Mouse (Mus musculus) neural tube, embryonic 14.5 days (tissue): ENCODE measurements at regions not wholly inside any gene's neighbourhood (a gene's known extent, or its start where the extent isn't known, plus 50 kb on each side); places are given as distances from the start of the nearest gene placed in this dataset.

ENCODE experiments used
- ATAC-seq: fragments of 200-750 bp; cut with Nextera tagmentation; 2 replicates; pipeline ENCODE4 v1.8.0; 2017; ENCODE audit warnings: low read depth, mild to moderate bottlenecking, moderate TSS enrichment, moderate library complexity
- H3K27ac ChIP-seq: fragments of 300-500 bp; sonication (generic); 2 replicates; pipeline ENCODE4 v1.5.1; 2014; ENCODE audit warnings: low read depth, mild to moderate bottlenecking, control low read depth, low read length, moderate library complexity, mixed read lengths
- H3K27me3 ChIP-seq: fragments of 300-500 bp; sonication (generic); 2 replicates; pipeline ENCODE4 v1.6.1; 2014; ENCODE audit warnings: low read length; ENCODE audit not compliant: control insufficient read depth, insufficient read depth
- H3K36me3 ChIP-seq: fragments of 300-500 bp; sonication (generic); 2 replicates; pipeline ENCODE4 v1.6.1; 2014; ENCODE audit warnings: low read length, mixed read lengths; ENCODE audit not compliant: control insufficient read depth, insufficient read depth
- H3K4me1 ChIP-seq: fragments of 300-500 bp; sonication (generic); 2 replicates; pipeline ENCODE4 v1.6.1; 2014; ENCODE audit warnings: low read length; ENCODE audit not compliant: control insufficient read depth, insufficient read depth
- H3K4me2 ChIP-seq: fragments of 300-500 bp; sonication (generic); 2 replicates; pipeline ENCODE4 v1.6.1; 2014; ENCODE audit warnings: mild to moderate bottlenecking, low read depth, low read length, control low read depth
- H3K4me3 ChIP-seq: fragments of 300-500 bp; sonication (generic); 2 replicates; pipeline ENCODE4 v1.5.1; 2014; ENCODE audit warnings: low read depth, low read length, control low read depth, mixed read lengths
- H3K9ac ChIP-seq: fragments of 300-500 bp; sonication (generic); replicated peaks from 2 replicates; pipeline ENCODE4 v1.6.1; 2014; ENCODE audit warnings: low read depth, mild to moderate bottlenecking, control low read depth, low read length, mixed read lengths
- H3K9me3 ChIP-seq: fragments of 300-500 bp; sonication (generic); 2 replicates; pipeline ENCODE4 v1.6.1; 2016; ENCODE audit warnings: low read length; ENCODE audit not compliant: control insufficient read depth
- WGBS: fragments of 180-500 bp; shearing (Covaris S2); extraction: QIAGEN DNeasy Blood & Tissue Kit; methylation state at CpG from one replicate; pipeline ENCODE4 v1.1.7; 2014; 5-methylcytosine and 5-hydroxymethylcytosine counted together

DNA sequence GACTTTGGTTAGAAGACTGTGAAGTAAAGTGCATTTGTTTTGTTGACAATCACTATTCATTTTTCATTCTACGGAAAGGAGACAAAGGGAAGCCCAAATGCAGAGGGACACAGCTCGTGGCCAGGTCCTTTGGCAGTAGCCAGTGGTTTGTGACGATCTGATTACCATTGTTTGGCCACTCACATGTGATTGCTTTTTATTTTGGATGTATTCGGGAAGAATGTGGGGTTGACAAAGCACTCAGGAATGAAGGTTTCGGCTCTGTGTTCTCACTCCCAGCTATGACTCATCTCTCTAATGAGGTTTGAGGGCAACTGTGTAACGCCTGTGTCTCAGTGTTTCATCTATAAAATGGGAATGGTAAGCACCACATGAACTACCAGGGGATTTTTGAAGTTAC, 234.5 kb upstream of the Gm15217 start:
- no peaks in the 10 kb centered on the region for H3K36me3 ChIP-seq
- no peak overlapping the region for H3K4me2 ChIP-seq
- WGBS: 50% methylated on average over 6 of the region's 6 CpGs
- no peaks in the 10 kb centered on the region for H3K9me3 ChIP-seq
- no peak overlapping the region for H3K9ac ChIP-seq
- no peak for ATAC-seq
- H3K4me3 ChIP-seq: no peak overlapping the region
- no peak overlapping the region for H3K27ac ChIP-seq
- no peaks in the 10 kb centered on the region for H3K4me1 ChIP-seq
- H3K27me3 ChIP-seq: no peaks in the 10 kb centered on the region

GRCm38 (mm10) chr14:46145584-46145983, 233.6 kb upstream of the Gm15217 start:
- H3K4me2 ChIP-seq: no peak overlapping the region

GRCm38 (mm10) chr14:46149073-46149661, 230.0 kb upstream of the Gm15217 start:
- no peaks in the 10 kb centered on the region for H3K36me3 ChIP-seq
- no peak overlapping the region for H3K4me3 ChIP-seq
- WGBS: 72% methylated on average over 6 of the region's 6 CpGs
- no peaks in the 10 kb centered on the region for H3K27me3 ChIP-seq
- no peak for ATAC-seq
- no peak overlapping the region for H3K27ac ChIP-seq
- no peak overlapping the region for H3K9ac ChIP-seq
- H3K4me1 ChIP-seq: no peaks in the 10 kb centered on the region
- no peak overlapping the region for H3K4me2 ChIP-seq
- no peaks in the 10 kb centered on the region for H3K9me3 ChIP-seq

More at GRCm38 (mm10) chr14:46145584-46145983, 233.6 kb upstream of the Gm15217 start:
- WGBS: 34% methylated on average over 7 of the region's 7 CpGs
- H3K27ac ChIP-seq: no peak overlapping the region
- H3K4me3 ChIP-seq: no peak overlapping the region
- H3K27me3 ChIP-seq: no peaks in the 10 kb centered on the region
- no peaks in the 10 kb centered on the region for H3K9me3 ChIP-seq
- no peak for ATAC-seq
- H3K9ac ChIP-seq: no peak overlapping the region
- H3K36me3 ChIP-seq: no peaks in the 10 kb centered on the region
- no peaks in the 10 kb centered on the region for H3K4me1 ChIP-seq

GRCm38 (mm10) chr14:46158741-46159140, 220.5 kb upstream of the Gm15217 start:
- no peak overlapping the region for H3K4me3 ChIP-seq
- H3K27me3 ChIP-seq: no peaks in the 10 kb centered on the region
- no peak overlapping the region for H3K4me2 ChIP-seq
- H3K9ac ChIP-seq: no peak overlapping the region
- ATAC-seq: no peak
- WGBS: 67% methylated on average over 2 of the region's 2 CpGs
- H3K9me3 ChIP-seq: no peaks in the 10 kb centered on the region
- H3K4me1 ChIP-seq: no peaks in the 10 kb centered on the region
- no peak overlapping the region for H3K27ac ChIP-seq
- no peaks in the 10 kb centered on the region for H3K36me3 ChIP-seq

GRCm38 (mm10) chr14:46172181-46172874, 206.9 kb upstream of the Gm15217 start:
- H3K4me1 ChIP-seq: no peaks in the 10 kb centered on the region
- no peak overlapping the region for H3K4me3 ChIP-seq
- H3K27me3 ChIP-seq: no peaks in the 10 kb centered on the region
- H3K36me3 ChIP-seq: no peaks in the 10 kb centered on the region
- H3K4me2 ChIP-seq: no peak overlapping the region
- no peak overlapping the region for H3K27ac ChIP-seq
- no peaks in the 10 kb centered on the region for H3K9me3 ChIP-seq
- H3K9ac ChIP-seq: no peak overlapping the region
- WGBS: 53% methylated on average over 9 of the region's 9 CpGs
- no peak for ATAC-seq

- ATAC-seq: no peak
- WGBS: 6% methylated on average over 6 of the region's 6 CpGs
- H3K4me2 ChIP-seq: no peak overlapping the region
- H3K27ac ChIP-seq: no peak overlapping the region
- H3K4me3 ChIP-seq: no peak overlapping the region
- H3K36me3 ChIP-seq: no peaks in the 10 kb centered on the region
- no peaks in the 10 kb centered on the region for H3K27me3 ChIP-seq
- no peaks in the 10 kb centered on the region for H3K4me1 ChIP-seq
- no peak overlapping the region for H3K9ac ChIP-seq
- no peaks in the 10 kb centered on the region for H3K9me3 ChIP-seq
Measured at GRCm38 (mm10) chr14:46172875-46173324, 206.3 kb upstream of the Gm15217 start.

- H3K27me3 ChIP-seq: no peaks in the 10 kb centered on the region
- WGBS: 60% methylated on average over 5 of the region's 5 CpGs
- ATAC-seq: no peak
- H3K9ac ChIP-seq: no peak overlapping the region
- H3K27ac ChIP-seq: no peak overlapping the region
- H3K4me2 ChIP-seq: no peak overlapping the region
- H3K36me3 ChIP-seq: no peaks in the 10 kb centered on the region
- no peaks in the 10 kb centered on the region for H3K4me1 ChIP-seq
- H3K9me3 ChIP-seq: no peaks in the 10 kb centered on the region
- H3K4me3 ChIP-seq: no peak overlapping the region
Measured at GRCm38 (mm10) chr14:46174386-46174785, 204.8 kb upstream of the Gm15217 start.

- no peak overlapping the region for H3K9ac ChIP-seq
- H3K4me1 ChIP-seq: no peaks in the 10 kb centered on the region
- no peak overlapping the region for H3K4me2 ChIP-seq
- no peaks in the 10 kb centered on the region for H3K9me3 ChIP-seq
- H3K4me3 ChIP-seq: no peak overlapping the region
- H3K36me3 ChIP-seq: no peaks in the 10 kb centered on the region
- no peak for ATAC-seq
- no peak overlapping the region for H3K27ac ChIP-seq
- 93% methylated on average over 15 of the region's 15 CpGs for WGBS
- no peaks in the 10 kb centered on the region for H3K27me3 ChIP-seq
Measured at GRCm38 (mm10) chr14:46175291-46176216, 203.7 kb upstream of the Gm15217 start.

DNA sequence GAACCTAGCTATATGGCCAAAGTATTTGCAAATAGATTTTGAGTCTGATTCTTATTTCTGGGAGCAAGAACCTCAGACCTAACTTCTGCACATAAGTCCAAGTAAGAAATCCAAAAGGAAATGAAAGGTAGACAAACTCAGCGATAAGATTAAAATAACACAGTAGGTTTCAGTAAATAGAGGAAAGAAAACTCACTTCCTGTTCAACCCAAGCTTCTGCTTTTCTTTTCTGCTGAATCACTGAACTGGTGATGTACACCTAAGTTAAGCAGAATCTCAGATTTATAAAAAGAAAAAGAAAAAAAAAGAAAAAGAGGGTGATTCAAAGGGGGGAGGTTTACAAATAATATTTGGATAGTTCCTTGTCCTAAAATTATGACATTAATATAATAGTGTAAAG, 200.2 kb upstream of the Gm15217 start:
- Histone ChIP-seq H3K36me3 (no peaks in the 10 kb centered on the region), H3K4me3 (no peak overlapping the region), H3K4me1 (no peaks in the 10 kb centered on the region), H3K9ac (no peak overlapping the region), H3K27ac (no peak overlapping the region), H3K4me2 (no peak overlapping the region), H3K9me3 (no peaks in the 10 kb centered on the region), H3K27me3 (no peaks in the 10 kb centered on the region)
- 86% methylated on average over 1 of the region's 1 CpGs for WGBS
- no peak for ATAC-seq
